Comparison of ENCODE assay signal across 9 mouse cellular contexts in the genomic region with DNA sequence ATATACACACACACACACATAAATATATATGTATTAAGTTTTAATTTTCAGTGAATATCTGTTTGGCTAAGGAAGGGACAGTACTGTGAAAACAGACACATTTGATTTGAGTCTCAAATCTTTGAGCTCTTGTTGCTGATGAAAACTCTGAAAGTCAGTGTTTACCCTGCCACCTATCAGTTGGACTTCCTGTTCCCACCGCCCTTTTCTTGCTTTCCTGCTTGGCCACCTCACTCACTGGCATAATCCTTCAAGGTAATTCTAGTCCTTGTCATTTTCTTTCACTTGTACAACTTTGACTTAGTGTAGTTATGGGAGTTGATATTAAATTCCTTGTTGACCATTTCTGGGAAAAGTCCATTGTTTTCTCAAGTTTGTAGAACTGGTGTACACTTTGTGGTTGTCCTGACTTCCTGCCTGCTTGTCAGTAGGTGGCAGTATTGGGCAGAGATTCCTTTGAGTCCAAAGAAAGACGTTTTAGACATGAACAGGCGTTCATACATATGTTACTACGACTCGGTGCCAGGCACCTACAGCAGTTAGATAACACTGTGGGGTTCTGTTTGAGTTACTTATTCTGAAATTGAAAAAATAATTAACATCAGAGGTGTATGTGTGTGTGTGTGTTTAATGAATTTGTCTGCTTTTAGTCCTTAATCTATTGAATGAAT.
A peak's percentile ranks its signal among the peaks of the same experiment; 100 is the strongest.
DNase-seq lines count a peak whose midpoint lies in the region; ATAC-seq and TF ChIP-seq lines count a peak whose summit lies in the region.
"Had no signal": no experiment of that assay in that cellular context is flagged by ENCODE, and none has a peak within 500 bp of the region (broad histone marks: within the 10 kb centered on the region; RNA-seq: fewer than 3 reads in every experiment).

No protein-coding gene starts in this region.

- WGBS in forebrain, embryonic 13.5 days, result 34% methylated on average over 5 of the region's 5 CpGs
- WGBS in kidney, adult 2 months, result 27% methylated on average over 5 of the region's 5 CpGs
- WGBS in limb, embryonic 10.5 days, result 45% methylated on average over 5 of the region's 5 CpGs
- 40% methylated on average over 5 of the region's 5 CpGs for WGBS in midbrain, embryonic 14.5 days

- no peak overlapping the region for H3K4me3 ChIP-seq in forebrain, embryonic 13.5 days
- no peak overlapping the region for H3K4me3 ChIP-seq in kidney, adult 2 months (ENCODE audit: insufficient read depth, low read depth, low read length)
- H3K4me3 ChIP-seq in limb, embryonic 10.5 days, result no peak overlapping the region
- H3K4me3 ChIP-seq in midbrain, embryonic 14.5 days (replicated peaks; ENCODE audit: low read depth, low read length), result no peak overlapping the region
- H3K4me3 ChIP-seq: limb, embryonic 12.5 days had no signal

- TF ChIP-seq CTCF in kidney, adult 2 months (conservative IDR thresholded peaks at IDR 0.05; ENCODE audit: insufficient read depth, insufficient read length, low read depth, low read length), result peak; percentile 41

- no peaks in the 10 kb centered on the region for H3K9me3 ChIP-seq in forebrain, embryonic 13.5 days (replicated peaks)
- no peaks in the 10 kb centered on the region for H3K9me3 ChIP-seq in limb, embryonic 10.5 days (replicated peaks)
- no peaks in the 10 kb centered on the region for H3K9me3 ChIP-seq in midbrain, embryonic 14.5 days (ENCODE audit: control insufficient read depth, low read length)
- H3K9me3 ChIP-seq: limb, embryonic 12.5 days had no signal

- no peaks in the 10 kb centered on the region for H3K27me3 ChIP-seq in forebrain, embryonic 13.5 days
- no peaks in the 10 kb centered on the region for H3K27me3 ChIP-seq in kidney, adult 2 months (replicated peaks; ENCODE audit: control insufficient read depth, insufficient read depth, low read length)
- H3K27me3 ChIP-seq in limb, embryonic 10.5 days (ENCODE audit: low read depth, poor library complexity, severe bottlenecking), result no peaks in the 10 kb centered on the region
- no peaks in the 10 kb centered on the region for H3K27me3 ChIP-seq in midbrain, embryonic 14.5 days (ENCODE audit: control insufficient read depth, insufficient read depth, low read length)
- H3K27me3 ChIP-seq: limb, embryonic 12.5 days had no signal

- TF ChIP-seq POLR2A in kidney, adult 2 months (IDR thresholded peaks at IDR 0.05; ENCODE audit: low read depth, low read length), result no peak

- H3K27ac ChIP-seq in forebrain, embryonic 13.5 days, result no peak overlapping the region
- H3K27ac ChIP-seq in kidney, adult 2 months (ENCODE audit: insufficient read depth, low read depth, low read length), result 0 out of 2 replicates have a peak overlapping the region, but pooled peaks have one; percentile 16
- H3K27ac ChIP-seq in limb, embryonic 10.5 days, result no peak overlapping the region
- no peak overlapping the region for H3K27ac ChIP-seq in midbrain, embryonic 14.5 days (replicated peaks; ENCODE audit: low read depth, low read length)
- H3K27ac ChIP-seq: limb, embryonic 12.5 days had no signal

- no peak overlapping the region for H3K9ac ChIP-seq in forebrain, embryonic 13.5 days
- H3K9ac ChIP-seq in midbrain, embryonic 14.5 days (replicated peaks; ENCODE audit: low read length), result no peak overlapping the region
- H3K9ac ChIP-seq: limb, embryonic 12.5 days had no signal

- peak; percentile 25 to 67 for DNase-seq in heart, adult 18-20 months
- DNase-seq in heart, adult 11 months, result no peak
- peak; percentile 6 for DNase-seq in adrenal gland, postnatal 25 days
- DNase-seq in kidney, adult 2 months, result peak; percentile 77
- peak; percentile 38 for DNase-seq in limb, embryonic 10.5 days (ENCODE audit: low spot score)
- peak; percentile 82 for DNase-seq in midbrain, embryonic 14.5 days
- peak; percentile 15 for DNase-seq in thymus, postnatal 25 days

- peak; percentile 82 for ATAC-seq in forebrain, embryonic 13.5 days
- no peak for ATAC-seq in midbrain, embryonic 14.5 days (ENCODE audit: low FRiP score, low TSS enrichment)

- no peaks in the 10 kb centered on the region for H3K36me3 ChIP-seq in forebrain, embryonic 13.5 days (ENCODE audit: poor library complexity, severe bottlenecking)
- no peaks in the 10 kb centered on the region; the same call in 1 of the 2 replicates for H3K36me3 ChIP-seq in kidney, adult 2 months (ENCODE audit: control insufficient read depth, insufficient read depth, low read length)
- no peaks in the 10 kb centered on the region for H3K36me3 ChIP-seq in limb, embryonic 10.5 days
- no peaks in the 10 kb centered on the region for H3K36me3 ChIP-seq in midbrain, embryonic 14.5 days (ENCODE audit: control insufficient read depth, insufficient read depth, low read length)
- H3K36me3 ChIP-seq: limb, embryonic 12.5 days had no signal

- no peak overlapping the region for H3K4me2 ChIP-seq in forebrain, embryonic 13.5 days
- no peak overlapping the region for H3K4me2 ChIP-seq in midbrain, embryonic 14.5 days (ENCODE audit: low read length)
- H3K4me2 ChIP-seq: limb, embryonic 12.5 days had no signal

- H3K4me1 ChIP-seq in forebrain, embryonic 13.5 days, result no peaks in the 10 kb centered on the region
- H3K4me1 ChIP-seq in kidney, adult 2 months (ENCODE audit: control insufficient read depth, insufficient read depth, low read length), result peaks cover 3% of the 10 kb centered on the region; the same call in 1 of the 2 replicates
- no peaks in the 10 kb centered on the region for H3K4me1 ChIP-seq in limb, embryonic 10.5 days
- no peaks in the 10 kb centered on the region for H3K4me1 ChIP-seq in midbrain, embryonic 14.5 days (ENCODE audit: control insufficient read depth, insufficient read depth, low read length)
- H3K4me1 ChIP-seq: limb, embryonic 12.5 days had no signal
